Mouse (Mus musculus) hindbrain, postnatal 0 days (tissue): ENCODE measurements around the gene Add2. TPM values are rescaled to one million over a fixed set of nuclear protein-coding genes. Genes with fewer than 3 reads are reported as not detected.

Source experiments
- ATAC-seq: fragments of 200-750 bp; cut with Nextera tagmentation; 2 replicates; pipeline ENCODE4 v1.8.0; 2017; ENCODE audit warnings: mild to moderate bottlenecking, moderate TSS enrichment, moderate library complexity
- DNase-seq: peaks from one replicate; pipeline ENCODE4 v3.0.0-alpha.2; 2015; ENCODE audit warnings: low spot score
- H3K27ac ChIP-seq: fragments of 300-500 bp; sonication (generic); 2 replicates; pipeline ENCODE4 v1.5.1; 2014; ENCODE audit warnings: mild to moderate bottlenecking
- H3K27me3 ChIP-seq: fragments of 300-500 bp; sonication (generic); 2 replicates; pipeline ENCODE4 v1.6.1; 2014; ENCODE audit warnings: low read length, mixed read lengths; ENCODE audit not compliant: insufficient read depth
- H3K36me3 ChIP-seq: fragments of 300-500 bp; sonication (generic); 2 replicates; pipeline ENCODE4 v1.6.1; 2014; ENCODE audit warnings: low read length, mixed read lengths; ENCODE audit not compliant: insufficient read depth
- H3K4me1 ChIP-seq: fragments of 300-500 bp; sonication (generic); 2 replicates; pipeline ENCODE4 v1.6.1; 2014; ENCODE audit warnings: antibody characterized with exemption, low read length, mixed read lengths; ENCODE audit not compliant: insufficient read depth
- H3K4me2 ChIP-seq: fragments of 300-500 bp; sonication (generic); 2 replicates; pipeline ENCODE4 v1.6.1; 2014; ENCODE audit warnings: low read depth, mild to moderate bottlenecking, low read length, moderate library complexity, mixed read lengths
- H3K4me3 ChIP-seq: fragments of 300-500 bp; sonication (generic); 2 replicates; pipeline ENCODE4 v1.5.1; 2014; ENCODE audit warnings: low read length
- H3K9ac ChIP-seq: fragments of 300-500 bp; sonication (generic); replicated peaks from 2 replicates; pipeline ENCODE4 v1.6.1; 2014; ENCODE audit warnings: mild to moderate bottlenecking, low read length, moderate library complexity, mixed read lengths
- H3K9me3 ChIP-seq: fragments of 300-500 bp; sonication (generic); 2 replicates; pipeline ENCODE4 v1.6.1; 2016; ENCODE audit warnings: low read length, mixed read lengths
- CTCF ChIP-seq: IDR thresholded peaks from 2 replicates; pipeline ENCODE4 v1.5.1; 2016; ENCODE audit warnings: antibody characterized with exemption, control low read depth, low read depth
- WGBS: fragments of 180-500 bp; shearing (Covaris S2); extraction: QIAGEN DNeasy Blood & Tissue Kit; methylation state at CpG from one replicate; pipeline ENCODE4 v1.1.7; 2014; 5-methylcytosine and 5-hydroxymethylcytosine counted together
- polyA plus RNA-seq: library from polyadenylated mRNA; unstranded; fragments of >200 nt; fragmentation: Nextera tagmentation; extraction: Ambion mirVana; gene quantifications from 2 replicates; pipeline ENCODE4 v1.2.1, GENCODE M21; 2015
- total RNA-seq: library from RNA; depleted of rRNA; stranded (reverse); fragments of >200 nt; gene quantifications from 2 replicates; pipeline ENCODE4 v1.2.3, GENCODE M21; 2014

Gene Add2
- total and polyA plus RNA-seq, 2 experiments from 2014 or later: 90.0 to 132 TPM

- no peak overlapping the region for H3K27ac ChIP-seq
- no peaks in the 10 kb centered on the region for H3K27me3 ChIP-seq
- no peaks in the 10 kb centered on the region for H3K36me3 ChIP-seq
- H3K9ac ChIP-seq: no peak overlapping the region
- DNase-seq: peak; percentile 51
- H3K4me3 ChIP-seq: no peak overlapping the region
- no peak for TF ChIP-seq CTCF
- 24% methylated on average over 1 of the region's 1 CpGs for WGBS
- ATAC-seq: peak; percentile 68; the same call in 1 of the 2 replicates
- no peaks in the 10 kb centered on the region for H3K9me3 ChIP-seq
- H3K4me2 ChIP-seq: no peak overlapping the region
- no peaks in the 10 kb centered on the region for H3K4me1 ChIP-seq
Observed at GRCm38 (mm10) chr6:86040140-86040539, 11.7 kb downstream of the Add2 start.

DNA sequence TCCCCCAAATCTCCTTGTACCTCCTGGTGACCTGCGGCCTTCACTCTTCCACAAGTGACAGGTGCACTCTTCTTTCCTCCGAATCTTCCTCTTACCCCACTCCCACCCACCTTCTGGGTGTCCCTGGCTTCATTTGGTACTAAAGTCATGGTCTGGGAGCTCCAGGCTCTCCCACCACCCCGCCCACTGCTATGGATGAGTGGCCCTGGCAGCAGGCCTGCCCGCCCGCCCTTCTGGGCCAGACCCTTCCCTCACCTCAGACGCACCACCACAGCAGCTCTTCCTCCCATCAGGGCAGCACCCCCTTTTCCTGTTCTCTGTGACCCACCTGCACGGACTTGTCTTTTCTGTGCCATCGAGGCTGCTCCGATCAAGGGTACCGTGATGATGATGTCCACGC is 19.0 kb downstream of the Add2 start:
- no peak overlapping the region for H3K9ac ChIP-seq
- H3K27ac ChIP-seq: 0 out of 2 replicates have a peak overlapping the region, but pooled peaks have one; percentile 4

DNA sequence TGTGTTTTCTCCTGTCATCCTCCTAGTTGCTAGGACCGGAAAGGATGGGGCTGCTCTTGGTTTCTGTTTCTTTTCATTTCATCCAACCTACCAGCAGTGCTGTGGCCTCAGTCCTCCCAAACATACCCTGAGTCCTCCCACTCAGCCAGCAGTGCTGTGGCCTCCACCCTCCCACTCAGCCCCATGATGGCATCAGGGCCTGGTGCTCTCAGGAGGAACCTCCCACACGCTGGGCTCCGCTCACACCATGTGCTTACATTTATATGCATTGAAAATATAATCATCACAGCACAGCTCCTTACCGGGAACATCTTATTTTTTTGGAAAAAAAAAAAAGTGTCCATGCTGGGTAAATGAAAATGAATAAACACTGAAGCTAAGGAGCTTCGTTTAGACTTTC is 20.0 kb downstream of the Add2 start:
- peaks cover 31% of the 10 kb centered on the region for H3K4me1 ChIP-seq
- TF ChIP-seq CTCF: no peak
- DNase-seq (no peak), ATAC-seq (no peak)
- no peak overlapping the region for H3K27ac ChIP-seq
- H3K9me3 ChIP-seq: no peaks in the 10 kb centered on the region
- 72% methylated on average over 5 of the region's 5 CpGs for WGBS
- no peak overlapping the region for H3K9ac ChIP-seq
- H3K4me3 ChIP-seq: no peak overlapping the region
- H3K36me3 ChIP-seq: no peaks in the 10 kb centered on the region
- H3K4me2 ChIP-seq: no peak overlapping the region
- H3K27me3 ChIP-seq: no peaks in the 10 kb centered on the region

More for the DNA sequence above, 19.0 kb downstream of the Add2 start:
- Histone ChIP-seq H3K4me3 (no peak overlapping the region), H3K4me2 (no peak overlapping the region), H3K4me1 (peaks cover 21% of the 10 kb centered on the region), H3K36me3 (no peaks in the 10 kb centered on the region), H3K9me3 (no peaks in the 10 kb centered on the region), H3K27me3 (no peaks in the 10 kb centered on the region)
- no peak for TF ChIP-seq CTCF
- ATAC-seq (no peak), DNase-seq (no peak)
- WGBS: 85% methylated on average over 11 of the region's 11 CpGs

GRCm38 (mm10) chr6:86050586-86051268 is 22.2 kb downstream of the Add2 start:
- H3K9ac ChIP-seq: no peak overlapping the region

GRCm38 (mm10) chr6:86052032-86052459 is 23.6 kb downstream of the Add2 start:
- Histone ChIP-seq H3K4me2 (peak overlapping the region; percentile 30), H3K9me3 (no peaks in the 10 kb centered on the region), H3K4me1 (peaks cover 32% of the 10 kb centered on the region), H3K4me3 (no peak overlapping the region), H3K9ac (peak overlapping the region; percentile 25; the same call in 1 of the 2 replicates), H3K27ac (peak overlapping the region; percentile 85), H3K36me3 (no peaks in the 10 kb centered on the region), H3K27me3 (no peaks in the 10 kb centered on the region)
- WGBS: 5% methylated on average over 7 of the region's 7 CpGs
- TF ChIP-seq CTCF: no peak
- DNase-seq (peak; percentile 58), ATAC-seq (peak; percentile 79)

More at GRCm38 (mm10) chr6:86050586-86051268, 22.2 kb downstream of the Add2 start:
- TF ChIP-seq CTCF: no peak
- H3K4me1 ChIP-seq: peaks cover 32% of the 10 kb centered on the region
- no peaks in the 10 kb centered on the region for H3K36me3 ChIP-seq
- H3K9me3 ChIP-seq: no peaks in the 10 kb centered on the region
- peak overlapping the region; percentile 85; the same call in 1 of the 2 replicates for H3K27ac ChIP-seq
- H3K4me2 ChIP-seq: no peak overlapping the region
- no peak overlapping the region for H3K4me3 ChIP-seq
- WGBS: 41% methylated on average over 6 of the region's 6 CpGs
- DNase-seq (no peak), ATAC-seq (no peak)
- no peaks in the 10 kb centered on the region for H3K27me3 ChIP-seq

DNA sequence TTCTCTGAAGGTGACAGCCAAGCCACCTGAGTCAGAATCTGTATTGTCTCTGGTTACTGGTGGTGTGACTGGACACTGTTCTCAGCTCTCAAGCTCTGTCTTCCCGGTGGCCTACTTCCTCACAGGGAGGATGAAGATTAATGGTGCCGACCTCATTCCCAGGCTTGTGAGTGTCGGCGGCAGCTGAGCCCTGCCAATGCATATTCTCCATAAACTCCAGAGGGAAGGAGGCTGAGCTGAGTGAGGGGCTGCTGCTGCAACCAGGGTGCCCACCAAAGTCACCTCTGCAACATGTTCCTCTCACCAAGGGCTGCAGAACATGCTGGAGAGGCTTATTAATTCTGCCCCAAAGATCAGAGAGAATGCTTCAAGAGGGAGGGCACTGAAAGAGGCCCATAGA is 24.1 kb downstream of the Add2 start:
- ATAC-seq: peak; percentile 31; the same call in 1 of the 2 replicates
- Histone ChIP-seq H3K27ac (peak overlapping the region; percentile 85), H3K9ac (peak overlapping the region; percentile 25; the same call in 1 of the 2 replicates), H3K4me1 (peaks cover 32% of the 10 kb centered on the region), H3K4me2 (peak overlapping the region; percentile 30; the same call in 1 of the 2 replicates), H3K36me3 (no peaks in the 10 kb centered on the region), H3K27me3 (no peaks in the 10 kb centered on the region), H3K9me3 (no peaks in the 10 kb centered on the region), H3K4me3 (no peak overlapping the region)
- peak; percentile 59 for DNase-seq
- no peak for TF ChIP-seq CTCF
- 21% methylated on average over 4 of the region's 4 CpGs for WGBS

DNA sequence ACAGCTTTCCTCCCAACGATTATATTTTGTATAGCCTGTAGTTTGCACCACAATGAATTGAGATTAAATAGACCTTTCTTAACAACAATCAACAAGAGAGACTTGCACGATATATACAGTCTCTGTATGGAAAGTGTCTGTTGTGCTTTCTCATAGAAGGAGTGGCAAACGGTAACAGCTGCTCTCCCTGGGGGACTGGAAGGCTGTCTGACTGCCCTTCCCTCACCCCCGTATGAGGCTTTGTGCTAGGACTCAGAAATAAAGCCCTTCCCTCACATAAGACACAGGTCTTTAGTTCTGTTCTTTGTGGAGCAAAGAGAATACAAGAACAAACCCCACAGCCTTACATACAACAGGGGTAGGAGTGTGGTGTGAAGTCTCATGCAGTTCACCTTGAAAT is 24.6 kb downstream of the Add2 start:
- ATAC-seq (no peak), DNase-seq (peak; percentile 38)
- Histone ChIP-seq H3K27me3 (no peaks in the 10 kb centered on the region), H3K9ac (no peak overlapping the region), H3K4me1 (peaks cover 32% of the 10 kb centered on the region), H3K9me3 (no peaks in the 10 kb centered on the region), H3K4me2 (no peak overlapping the region), H3K27ac (peak overlapping the region; percentile 85), H3K4me3 (no peak overlapping the region), H3K36me3 (no peaks in the 10 kb centered on the region)
- TF ChIP-seq CTCF: no peak
- WGBS: 8% methylated on average over 4 of the region's 4 CpGs
